Mouse (Mus musculus): ENCODE measurements around the gene Sema4d. TPM values are rescaled to one million over a fixed set of nuclear protein-coding genes. Genes with fewer than 3 reads are reported as not detected.
"Not testable (repeated sequence)": the region's sequence is repeated elsewhere in the genome, so short reads cannot be mapped to it uniquely, and the experiment has no call there.

Sema4d gene
- polyA plus RNA-seq, 1 experiment = 0.56 TPM

- Histone ChIP-seq H3K9me3 (ENCODE audit: control insufficient read depth, low read length) (no peaks in the 10 kb centered on the region), H3K4me3 (replicated peaks) (no peak overlapping the region), H3K27me3 (ENCODE audit: control insufficient read depth) (peaks cover 6% of the 10 kb centered on the region), H3K36me3 (ENCODE audit: control insufficient read depth) (no peaks in the 10 kb centered on the region), H3K4me1 (ENCODE audit: control insufficient read depth) (peaks cover 20% of the 10 kb centered on the region)
- no peak for TF ChIP-seq GATA1 (IDR thresholded peaks at IDR 0.05; ENCODE audit: low read length)
- TF ChIP-seq TAL1 (IDR thresholded peaks at IDR 0.05; ENCODE audit: low read length) = no peak
These were observed 41.0 kb upstream of the Sema4d start for GRCm38 (mm10) chr13:51834520-51834919.

GRCm38 (mm10) chr13:51834024-51834423 lies 40.5 kb upstream of the Sema4d start:
- not testable (repeated sequence) for H3K9me3 ChIP-seq (ENCODE audit: control insufficient read depth, low read length); H3K36me3 ChIP-seq (ENCODE audit: control insufficient read depth); H3K4me3 ChIP-seq (replicated peaks); H3K27me3 ChIP-seq (ENCODE audit: control insufficient read depth)
- peaks cover 15% of the 10 kb centered on the region for H3K4me1 ChIP-seq (ENCODE audit: control insufficient read depth)

GRCm38 (mm10) chr13:51833611-51834010 lies 40.1 kb upstream of the Sema4d start:
- peaks cover 5% of the 10 kb centered on the region for H3K27me3 ChIP-seq (ENCODE audit: control insufficient read depth)
- peaks cover 14% of the 10 kb centered on the region for H3K4me1 ChIP-seq (ENCODE audit: control insufficient read depth)
- no peak overlapping the region for H3K4me3 ChIP-seq (replicated peaks)
- no peaks in the 10 kb centered on the region for H3K36me3 ChIP-seq (ENCODE audit: control insufficient read depth)
- no peaks in the 10 kb centered on the region for H3K9me3 ChIP-seq (ENCODE audit: control insufficient read depth, low read length)
- TF ChIP-seq TAL1 (IDR thresholded peaks at IDR 0.05; ENCODE audit: low read length) (no peak), GATA1 (IDR thresholded peaks at IDR 0.05; ENCODE audit: low read length) (no peak)

GRCm38 (mm10) chr13:51832491-51832890 lies 38.9 kb upstream of the Sema4d start:
- Histone ChIP-seq H3K9me3 (ENCODE audit: control insufficient read depth, low read length) (peaks cover 2% of the 10 kb centered on the region; the same call in 1 of the 2 replicates), H3K4me1 (ENCODE audit: control insufficient read depth) (peaks cover 14% of the 10 kb centered on the region), H3K36me3 (ENCODE audit: control insufficient read depth) (no peaks in the 10 kb centered on the region), H3K27me3 (ENCODE audit: control insufficient read depth) (no peaks in the 10 kb centered on the region; the same call in 1 of the 2 replicates), H3K4me3 (replicated peaks) (no peak overlapping the region)
- TF ChIP-seq GATA1 (IDR thresholded peaks at IDR 0.05; ENCODE audit: low read length) = no peak
- TF ChIP-seq TAL1 (IDR thresholded peaks at IDR 0.05; ENCODE audit: low read length) = no peak

GRCm38 (mm10) chr13:51830744-51831450 lies 37.4 kb upstream of the Sema4d start:
- TF ChIP-seq TAL1 (IDR thresholded peaks at IDR 0.05; ENCODE audit: low read length) (no peak), GATA1 (IDR thresholded peaks at IDR 0.05; ENCODE audit: low read length) (no peak)
- H3K4me3 ChIP-seq (replicated peaks) = no peak overlapping the region
- no peaks in the 10 kb centered on the region for H3K36me3 ChIP-seq (ENCODE audit: control insufficient read depth)
- peaks cover 14% of the 10 kb centered on the region for H3K4me1 ChIP-seq (ENCODE audit: control insufficient read depth)
- no peaks in the 10 kb centered on the region for H3K27me3 ChIP-seq (ENCODE audit: control insufficient read depth)
- H3K9me3 ChIP-seq (ENCODE audit: control insufficient read depth, low read length) = peaks cover 2% of the 10 kb centered on the region; the same call in 1 of the 2 replicates

- Histone ChIP-seq H3K27me3 (ENCODE audit: control insufficient read depth) (no peaks in the 10 kb centered on the region), H3K4me1 (ENCODE audit: control insufficient read depth) (no peaks in the 10 kb centered on the region), H3K36me3 (ENCODE audit: control insufficient read depth) (no peaks in the 10 kb centered on the region), H3K9me3 (ENCODE audit: control insufficient read depth, low read length) (peaks cover 7% of the 10 kb centered on the region), H3K4me3 (replicated peaks) (no peak overlapping the region)
- TF ChIP-seq GATA1 (IDR thresholded peaks at IDR 0.05; ENCODE audit: low read length) = no peak
- TF ChIP-seq TAL1 (IDR thresholded peaks at IDR 0.05; ENCODE audit: low read length) = no peak
These were observed 30.4 kb upstream of the Sema4d start for GRCm38 (mm10) chr13:51823822-51824495.

GRCm38 (mm10) chr13:51821988-51822387 lies 28.4 kb upstream of the Sema4d start:
- no peaks in the 10 kb centered on the region for H3K4me1 ChIP-seq (ENCODE audit: control insufficient read depth)
- H3K27me3 ChIP-seq (ENCODE audit: control insufficient read depth) = no peaks in the 10 kb centered on the region
- TF ChIP-seq TAL1 (IDR thresholded peaks at IDR 0.05; ENCODE audit: low read length) = no peak
- no peak for TF ChIP-seq GATA1 (IDR thresholded peaks at IDR 0.05; ENCODE audit: low read length)
- peaks cover 6% of the 10 kb centered on the region for H3K9me3 ChIP-seq (ENCODE audit: control insufficient read depth, low read length)
- no peaks in the 10 kb centered on the region for H3K36me3 ChIP-seq (ENCODE audit: control insufficient read depth)
- H3K4me3 ChIP-seq (replicated peaks) = no peak overlapping the region

GRCm38 (mm10) chr13:51819351-51819750 lies 25.8 kb upstream of the Sema4d start:
- Histone ChIP-seq H3K27me3 (ENCODE audit: control insufficient read depth) (no peaks in the 10 kb centered on the region), H3K9me3 (ENCODE audit: control insufficient read depth, low read length) (peaks cover 6% of the 10 kb centered on the region), H3K4me3 (replicated peaks) (no peak overlapping the region), H3K36me3 (ENCODE audit: control insufficient read depth) (no peaks in the 10 kb centered on the region), H3K4me1 (ENCODE audit: control insufficient read depth) (peaks cover 12% of the 10 kb centered on the region)
- TF ChIP-seq GATA1 (IDR thresholded peaks at IDR 0.05; ENCODE audit: low read length) = no peak
- TF ChIP-seq TAL1 (IDR thresholded peaks at IDR 0.05; ENCODE audit: low read length) = no peak

GRCm38 (mm10) chr13:51818944-51819326 lies 25.4 kb upstream of the Sema4d start:
- no peaks in the 10 kb centered on the region for H3K27me3 ChIP-seq (ENCODE audit: control insufficient read depth)
- H3K4me1 ChIP-seq (ENCODE audit: control insufficient read depth) = peaks cover 12% of the 10 kb centered on the region
- H3K4me3 ChIP-seq (replicated peaks) = no peak overlapping the region
- TF ChIP-seq GATA1 (IDR thresholded peaks at IDR 0.05; ENCODE audit: low read length) = no peak
- no peak for TF ChIP-seq TAL1 (IDR thresholded peaks at IDR 0.05; ENCODE audit: low read length)
- H3K36me3 ChIP-seq (ENCODE audit: control insufficient read depth) = no peaks in the 10 kb centered on the region
- H3K9me3 ChIP-seq (ENCODE audit: control insufficient read depth, low read length) = peaks cover 6% of the 10 kb centered on the region
